Mouse (Mus musculus) midbrain, embryonic 13.5 days (tissue): ENCODE results near the gene Tmem132d. TPM values are rescaled to one million over a fixed set of nuclear protein-coding genes. Genes with fewer than 3 reads are reported as not detected.

ENCODE experiments used
- ATAC-seq: fragments of 200-750 bp; cut with Nextera tagmentation; 2 replicates; pipeline ENCODE4 v1.8.0; 2017; ENCODE audit warnings: mild to moderate bottlenecking, moderate TSS enrichment, moderate library complexity
- H3K27ac ChIP-seq: fragments of 300-500 bp; sonication (generic); 2 replicates; pipeline ENCODE4 v1.5.1; 2015; ENCODE audit warnings: inconsistent platforms, mild to moderate bottlenecking, moderate library complexity
- H3K27me3 ChIP-seq: fragments of 300-500 bp; sonication (generic); 2 replicates; pipeline ENCODE4 v1.6.1; 2015; ENCODE audit warnings: mild to moderate bottlenecking, inconsistent platforms
- H3K36me3 ChIP-seq: fragments of 300-500 bp; sonication (generic); 2 replicates; pipeline ENCODE4 v1.6.1; 2015; ENCODE audit warnings: mild to moderate bottlenecking, inconsistent platforms
- H3K4me1 ChIP-seq: fragments of 300-500 bp; sonication (generic); replicated peaks from 2 replicates; pipeline ENCODE4 v1.6.1; 2015; ENCODE audit warnings: inconsistent platforms
- H3K4me2 ChIP-seq: fragments of 300-500 bp; sonication (generic); replicated peaks from 2 replicates; pipeline ENCODE4 v1.6.1; 2015; ENCODE audit warnings: moderate library complexity, mild to moderate bottlenecking, inconsistent platforms
- H3K4me3 ChIP-seq: fragments of 300-500 bp; sonication (generic); replicated peaks from 2 replicates; pipeline ENCODE4 v1.5.1; 2015; ENCODE audit warnings: mild to moderate bottlenecking, inconsistent platforms
- H3K9ac ChIP-seq: fragments of 300-500 bp; sonication (generic); replicated peaks from 2 replicates; pipeline ENCODE4 v1.6.1; 2015; ENCODE audit warnings: mild to moderate bottlenecking, inconsistent platforms
- H3K9me3 ChIP-seq: fragments of 300-500 bp; sonication (generic); 2 replicates; pipeline ENCODE4 v1.6.1; 2016; ENCODE audit warnings: mild to moderate bottlenecking, inconsistent platforms
- WGBS: fragments of 180-500 bp; shearing (Covaris S2); methylation state at CpG from one replicate; pipeline ENCODE4 v1.1.7; 2015; 5-methylcytosine and 5-hydroxymethylcytosine counted together
- polyA plus RNA-seq: library from polyadenylated mRNA; unstranded; fragments of >200 nt; fragmentation: Nextera tagmentation; extraction: Ambion mirVana; gene quantifications from 2 replicates; pipeline ENCODE4 v1.2.1, GENCODE M21; 2015

Gene Tmem132d
- polyA plus RNA-seq, 1 experiment from 2014 or later = 1.3 TPM

DNA sequence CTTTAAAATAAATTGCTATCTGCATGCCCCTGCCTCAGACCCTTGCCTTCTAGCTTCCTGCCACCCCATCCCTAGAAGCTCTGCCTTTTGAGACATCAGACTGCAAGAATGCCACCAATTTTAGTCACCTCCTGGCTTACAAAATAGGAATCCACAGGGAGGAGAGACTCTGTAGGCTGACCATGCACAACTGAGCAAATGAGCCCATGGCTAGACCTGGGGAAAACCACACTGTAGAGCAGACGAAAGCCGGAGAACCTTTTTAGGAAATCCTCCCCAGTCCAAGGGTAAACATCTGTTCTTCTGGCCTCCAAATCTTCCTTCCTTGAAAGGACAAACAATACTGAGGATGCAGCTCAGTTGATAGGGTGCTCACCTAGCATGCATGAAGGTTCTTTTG lies 130.5 kb downstream of the Tmem132d start:
- H3K27ac ChIP-seq = no peak overlapping the region
- no peaks in the 10 kb centered on the region for H3K4me1 ChIP-seq
- WGBS = 65% methylated on average over 2 of the region's 2 CpGs
- no peaks in the 10 kb centered on the region for H3K27me3 ChIP-seq
- H3K4me2 ChIP-seq = no peak overlapping the region
- no peaks in the 10 kb centered on the region for H3K9me3 ChIP-seq
- H3K4me3 ChIP-seq = no peak overlapping the region
- no peak for ATAC-seq
- no peaks in the 10 kb centered on the region for H3K36me3 ChIP-seq
- H3K9ac ChIP-seq = no peak overlapping the region

DNA sequence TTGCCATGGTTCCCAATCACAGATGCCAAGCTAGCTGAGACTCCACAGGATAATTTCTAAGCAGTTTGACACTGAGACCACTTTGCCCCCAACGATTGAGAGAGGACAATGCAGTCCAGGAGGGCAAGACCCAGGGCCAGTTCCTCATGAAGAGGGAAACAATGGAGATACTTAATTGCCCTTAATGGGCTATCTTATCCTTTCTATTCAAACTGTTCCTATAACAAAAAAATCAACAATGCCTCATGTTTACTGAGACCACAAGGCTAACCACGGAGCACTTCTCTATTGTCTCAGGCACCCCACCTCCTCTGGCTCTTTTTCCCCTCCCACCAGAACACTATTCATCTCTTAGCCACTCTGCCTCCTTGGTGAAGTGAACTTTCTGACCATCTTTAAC lies 141.7 kb downstream of the Tmem132d start:
- WGBS = 14% methylated on average over 2 of the region's 2 CpGs
- H3K4me2 ChIP-seq = no peak overlapping the region

DNA sequence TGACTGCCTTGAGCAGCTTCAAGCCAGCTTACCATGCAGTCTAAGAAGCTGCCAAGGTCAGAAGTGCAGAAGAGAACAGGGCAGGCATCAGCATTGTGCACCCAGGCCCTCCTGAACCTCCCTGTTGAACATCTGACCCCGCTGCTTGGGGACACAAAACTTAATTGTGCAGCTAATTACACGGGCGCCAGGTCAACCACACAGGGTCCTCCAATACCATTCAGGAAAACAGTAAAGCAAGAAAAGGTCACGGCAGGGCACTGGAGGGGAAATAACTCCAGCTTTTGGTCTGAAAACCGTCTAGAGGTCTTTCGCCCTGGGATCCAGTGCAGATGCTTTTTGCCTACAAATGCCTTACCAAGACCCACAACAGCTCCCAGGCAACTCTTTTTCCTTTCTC lies 159.6 kb downstream of the Tmem132d start:
- H3K9ac ChIP-seq = no peak overlapping the region

More for the DNA sequence above, 141.7 kb downstream of the Tmem132d start:
- Histone ChIP-seq H3K27ac (no peak overlapping the region), H3K36me3 (no peaks in the 10 kb centered on the region), H3K4me3 (no peak overlapping the region), H3K4me1 (no peaks in the 10 kb centered on the region), H3K27me3 (no peaks in the 10 kb centered on the region), H3K9me3 (no peaks in the 10 kb centered on the region), H3K9ac (no peak overlapping the region)
- no peak for ATAC-seq

DNA sequence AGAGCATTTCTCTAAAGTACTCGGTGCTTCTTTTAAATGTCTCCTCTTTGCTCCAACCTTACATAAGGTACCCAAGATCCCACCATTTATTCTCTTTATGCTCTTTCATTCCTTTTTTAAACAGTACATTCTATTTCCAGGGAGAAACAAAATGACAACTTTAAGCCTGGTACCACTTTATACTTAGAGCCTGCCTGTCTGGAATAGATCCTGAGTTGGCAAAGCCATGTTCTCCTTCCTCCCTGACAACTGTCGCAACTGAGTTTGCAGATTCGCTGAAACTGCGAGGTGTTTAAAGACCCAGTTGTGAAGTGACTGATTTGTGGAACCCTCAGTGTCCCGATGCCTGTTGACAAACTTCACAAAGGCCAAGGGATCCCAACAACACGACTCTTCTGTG lies 165.5 kb downstream of the Tmem132d start:
- H3K4me3 ChIP-seq = no peak overlapping the region

More for the DNA sequence above, 159.6 kb downstream of the Tmem132d start:
- Histone ChIP-seq H3K36me3 (no peaks in the 10 kb centered on the region), H3K27ac (no peak overlapping the region), H3K4me1 (no peaks in the 10 kb centered on the region), H3K27me3 (peaks cover 16% of the 10 kb centered on the region; the same call in 1 of the 2 replicates), H3K4me3 (no peak overlapping the region), H3K4me2 (no peak overlapping the region), H3K9me3 (peaks cover 6% of the 10 kb centered on the region; the same call in 1 of the 2 replicates)
- WGBS = 11% methylated on average over 6 of the region's 6 CpGs
- ATAC-seq = no peak

DNA sequence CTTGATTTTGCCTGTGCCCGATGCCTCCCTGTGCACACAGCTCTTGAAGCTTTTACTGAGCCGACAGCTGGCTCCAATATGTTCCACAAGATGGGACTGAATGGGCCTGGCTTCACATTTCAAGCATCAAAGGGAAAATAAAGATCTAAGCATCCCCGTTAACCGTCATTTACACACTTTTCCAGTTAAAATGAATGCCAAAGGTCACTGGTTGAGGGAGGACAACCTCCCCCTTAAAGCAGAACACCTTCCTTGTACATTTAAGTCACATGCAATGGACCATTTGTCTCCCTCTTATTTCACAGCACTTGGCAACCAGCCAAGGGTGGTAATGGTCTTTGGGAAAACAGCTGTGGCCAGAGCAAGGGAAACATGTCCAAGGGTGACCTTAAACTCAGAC lies 188.7 kb downstream of the Tmem132d start:
- no peak overlapping the region for H3K27ac ChIP-seq
- no peak overlapping the region for H3K9ac ChIP-seq
- 70% methylated on average over 4 of the region's 4 CpGs for WGBS
- no peak overlapping the region for H3K4me2 ChIP-seq
- no peak for ATAC-seq
- H3K4me1 ChIP-seq = no peaks in the 10 kb centered on the region
- no peaks in the 10 kb centered on the region for H3K27me3 ChIP-seq
- 0 out of 2 replicates have a peak, but pooled peaks cover 3% of the 10 kb centered on the region for H3K9me3 ChIP-seq
- no peaks in the 10 kb centered on the region for H3K36me3 ChIP-seq
- H3K4me3 ChIP-seq = no peak overlapping the region

More for the DNA sequence above, 165.5 kb downstream of the Tmem132d start:
- Histone ChIP-seq H3K27me3 (no peaks in the 10 kb centered on the region), H3K9ac (no peak overlapping the region), H3K36me3 (no peaks in the 10 kb centered on the region), H3K4me1 (no peaks in the 10 kb centered on the region), H3K9me3 (peaks cover 6% of the 10 kb centered on the region; the same call in 1 of the 2 replicates), H3K27ac (no peak overlapping the region), H3K4me2 (no peak overlapping the region)
- 96% methylated on average over 6 of the region's 6 CpGs for WGBS
- no peak for ATAC-seq

DNA sequence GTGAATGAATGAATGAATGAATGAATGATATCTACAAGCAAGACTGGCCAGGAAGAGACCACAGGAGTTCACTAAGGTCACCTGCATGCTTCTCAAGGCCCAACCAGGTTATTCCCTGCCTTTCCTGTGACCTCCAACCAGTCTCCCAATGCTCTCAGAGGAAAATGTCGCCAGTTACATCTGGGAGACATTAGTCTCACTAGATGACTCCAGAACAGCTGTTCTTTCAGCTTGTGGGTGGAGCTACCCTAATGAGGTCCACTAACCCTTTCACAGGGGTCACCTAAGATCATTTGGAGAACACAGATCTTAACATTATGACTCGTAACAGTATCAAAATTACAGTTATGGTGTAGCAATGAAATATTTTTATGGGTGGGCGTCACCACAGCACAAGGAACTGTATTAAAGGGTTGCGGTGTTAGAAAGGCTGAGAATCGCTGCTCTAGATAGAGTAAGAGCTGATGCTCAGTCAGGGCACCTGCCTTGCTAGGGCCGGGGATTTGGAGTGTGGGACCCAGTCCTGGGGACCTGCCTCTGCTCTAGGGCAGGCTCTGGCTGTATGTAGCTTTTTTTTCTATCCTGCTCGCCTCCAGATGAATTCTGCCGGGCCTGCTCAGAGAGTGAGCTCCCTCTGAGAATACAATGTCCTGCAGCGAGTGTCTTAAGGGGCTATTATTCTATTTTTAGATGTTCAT lies 196.1 kb downstream of the Tmem132d start:
- no peaks in the 10 kb centered on the region for H3K36me3 ChIP-seq
- 0 out of 2 replicates have a peak, but pooled peaks cover 3% of the 10 kb centered on the region for H3K9me3 ChIP-seq
- no peak overlapping the region for H3K4me3 ChIP-seq
- no peaks in the 10 kb centered on the region for H3K27me3 ChIP-seq
- no peak overlapping the region for H3K9ac ChIP-seq
- 58% methylated on average over 9 of the region's 9 CpGs for WGBS
- peaks cover 3% of the 10 kb centered on the region; the same call in 1 of the 2 replicates for H3K4me1 ChIP-seq
- no peak overlapping the region for H3K27ac ChIP-seq
- H3K4me2 ChIP-seq = no peak overlapping the region
- ATAC-seq = no peak

DNA sequence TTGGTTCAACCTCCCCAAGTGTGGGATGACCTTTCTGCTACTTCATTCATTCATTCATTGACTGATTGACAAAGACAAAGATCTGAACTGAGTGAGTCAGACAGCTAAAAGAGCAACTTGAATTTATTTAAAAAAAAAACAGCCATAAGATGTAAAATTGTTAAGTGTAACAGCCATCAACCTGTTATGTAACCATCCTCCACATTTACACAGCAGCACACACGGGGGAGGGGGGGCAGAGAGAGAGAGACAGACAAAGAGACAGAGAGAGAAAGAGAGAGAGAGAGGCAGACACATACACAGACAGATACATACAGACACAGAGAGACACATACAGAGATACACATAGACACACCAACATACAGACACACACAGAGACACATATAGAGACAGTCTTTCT lies 197.3 kb downstream of the Tmem132d start:
- no peak overlapping the region for H3K9ac ChIP-seq
- 0 out of 2 replicates have a peak, but pooled peaks cover 3% of the 10 kb centered on the region for H3K9me3 ChIP-seq
- peaks cover 3% of the 10 kb centered on the region; the same call in 1 of the 2 replicates for H3K4me1 ChIP-seq
- H3K27me3 ChIP-seq = no peaks in the 10 kb centered on the region
- no peak for ATAC-seq
- H3K4me2 ChIP-seq = no peak overlapping the region
- no peak overlapping the region for H3K27ac ChIP-seq
- 67% methylated on average over 1 of the region's 1 CpGs for WGBS
- H3K4me3 ChIP-seq = no peak overlapping the region
- no peaks in the 10 kb centered on the region for H3K36me3 ChIP-seq

DNA sequence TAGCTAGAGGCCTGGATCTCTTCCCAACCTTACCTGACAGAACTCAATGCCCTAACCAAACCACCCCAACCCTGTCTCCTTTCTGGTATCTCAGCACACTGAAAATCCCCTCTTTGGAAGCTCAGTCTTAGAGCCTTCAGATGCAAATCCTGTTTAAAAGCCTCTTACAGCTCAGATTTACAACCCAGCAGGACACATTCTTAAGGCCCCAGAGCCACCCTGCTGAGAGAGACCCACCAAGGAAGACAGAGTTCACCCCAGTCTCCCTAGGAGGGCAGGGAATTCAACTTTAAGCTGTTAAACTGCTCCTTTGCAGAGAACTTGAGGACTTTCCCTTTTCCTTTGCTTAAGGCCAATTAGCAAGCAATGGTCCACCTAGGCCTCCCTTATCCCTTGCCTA lies 199.8 kb downstream of the Tmem132d start:
- Histone ChIP-seq H3K9me3 (no peaks in the 10 kb centered on the region), H3K9ac (no peak overlapping the region), H3K4me1 (peaks cover 3% of the 10 kb centered on the region; the same call in 1 of the 2 replicates), H3K27ac (no peak overlapping the region), H3K36me3 (no peaks in the 10 kb centered on the region), H3K4me3 (no peak overlapping the region), H3K4me2 (no peak overlapping the region), H3K27me3 (no peaks in the 10 kb centered on the region)
- ATAC-seq = no peak

DNA sequence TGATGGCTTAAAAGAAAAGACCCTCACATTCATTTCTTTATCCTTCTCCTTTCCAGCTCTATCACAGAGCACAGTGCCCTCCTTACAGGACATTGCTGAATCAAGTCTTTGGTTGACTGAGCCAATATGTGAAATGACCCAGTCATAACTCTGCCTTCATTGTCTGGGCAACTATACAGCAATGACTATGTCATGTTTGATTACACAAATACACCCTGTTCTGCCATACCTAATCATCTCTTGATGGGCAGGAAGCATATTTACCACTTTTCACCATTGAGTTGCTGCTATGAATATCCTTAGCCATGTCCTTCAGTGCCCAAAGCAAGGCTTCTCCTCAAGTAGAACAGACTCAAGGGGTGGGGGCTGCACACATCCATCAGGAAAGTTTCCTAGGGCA lies 214.6 kb downstream of the Tmem132d start:
- Histone ChIP-seq H3K9me3 (no peaks in the 10 kb centered on the region), H3K4me3 (no peak overlapping the region), H3K9ac (no peak overlapping the region), H3K27me3 (no peaks in the 10 kb centered on the region), H3K4me1 (no peaks in the 10 kb centered on the region), H3K4me2 (no peak overlapping the region), H3K27ac (no peak overlapping the region), H3K36me3 (no peaks in the 10 kb centered on the region)
- ATAC-seq = no peak

DNA sequence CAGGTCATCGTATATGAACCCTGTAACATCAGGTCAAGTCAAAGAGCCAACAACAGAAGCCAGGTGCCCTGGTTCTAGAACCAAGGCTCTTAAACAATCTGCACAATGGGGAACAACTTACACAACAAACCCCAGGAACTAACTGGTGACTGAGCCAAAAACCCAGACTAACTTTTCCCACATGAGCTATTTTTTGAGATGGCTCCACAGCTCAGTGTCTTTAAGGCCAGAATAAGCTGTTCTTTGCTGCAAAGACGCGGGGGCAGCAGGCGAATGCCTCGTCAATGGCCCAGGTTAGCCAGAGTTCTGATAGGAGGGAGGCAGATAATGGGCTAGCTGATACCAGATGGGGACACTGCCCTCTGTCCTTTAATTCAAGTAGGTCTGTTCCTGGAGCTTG lies 221.8 kb downstream of the Tmem132d start:
- Histone ChIP-seq H3K9ac (no peak overlapping the region), H3K4me3 (no peak overlapping the region), H3K36me3 (no peaks in the 10 kb centered on the region), H3K4me1 (no peaks in the 10 kb centered on the region), H3K27ac (no peak overlapping the region), H3K9me3 (no peaks in the 10 kb centered on the region), H3K4me2 (no peak overlapping the region), H3K27me3 (no peaks in the 10 kb centered on the region)
- no peak for ATAC-seq
- WGBS = 85% methylated on average over 5 of the region's 5 CpGs

DNA sequence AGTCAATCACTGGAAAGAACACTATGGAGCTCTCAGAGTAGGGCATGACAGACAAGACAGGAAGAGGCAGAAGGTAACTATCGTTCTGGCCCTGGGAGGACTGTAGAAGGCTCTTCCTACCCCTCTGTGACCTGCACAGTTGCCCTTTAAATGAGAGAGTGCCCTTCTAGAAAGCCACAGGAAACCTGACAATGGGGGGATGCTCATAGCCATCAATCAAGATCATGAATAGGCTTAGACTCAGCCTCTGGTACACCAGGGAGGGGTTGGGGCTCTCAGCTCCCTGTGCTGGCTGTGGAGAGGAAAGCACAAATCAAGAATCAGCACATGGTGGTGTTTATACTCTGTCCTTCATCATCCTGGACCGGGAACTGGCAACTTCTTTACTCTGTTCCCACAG lies 227.2 kb downstream of the Tmem132d start:
- no peak overlapping the region for H3K4me3 ChIP-seq
- no peak for ATAC-seq
- no peak overlapping the region for H3K4me2 ChIP-seq
- H3K9me3 ChIP-seq = no peaks in the 10 kb centered on the region
- H3K27me3 ChIP-seq = no peaks in the 10 kb centered on the region
- H3K36me3 ChIP-seq = no peaks in the 10 kb centered on the region
- H3K9ac ChIP-seq = no peak overlapping the region
- 32% methylated on average over 2 of the region's 2 CpGs for WGBS
- H3K27ac ChIP-seq = no peak overlapping the region
- peaks cover 24% of the 10 kb centered on the region for H3K4me1 ChIP-seq

DNA sequence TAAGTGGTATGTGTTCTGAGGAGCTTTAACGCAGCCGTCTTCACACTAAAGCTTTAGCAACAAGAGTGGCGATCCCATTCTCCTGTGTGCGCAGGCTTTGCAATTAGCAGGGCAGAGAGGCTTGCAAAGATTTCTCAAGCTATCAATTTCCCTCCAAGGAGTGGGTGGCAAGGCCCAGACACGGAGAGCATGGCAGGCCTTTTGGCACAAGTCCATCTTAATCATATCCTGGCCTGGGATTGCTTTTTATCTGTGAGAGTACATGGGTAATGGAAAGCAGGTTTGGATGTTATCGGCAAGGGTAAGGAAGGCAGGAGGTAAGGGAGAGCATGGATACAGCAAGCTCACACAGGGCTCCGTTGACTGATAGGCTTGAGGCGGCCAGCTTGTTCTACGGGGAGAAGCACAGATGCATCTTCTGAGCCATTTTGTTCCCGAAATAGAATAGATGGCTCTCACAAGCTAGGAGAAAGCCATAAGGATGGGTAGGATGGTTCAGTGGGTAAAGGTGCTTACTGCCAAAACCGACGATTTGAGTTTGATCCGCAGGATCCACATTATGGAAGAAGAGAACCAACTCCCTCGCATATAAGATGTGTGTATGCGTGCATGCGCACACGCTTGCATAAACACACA lies 228.1 kb downstream of the Tmem132d start:
- no peaks in the 10 kb centered on the region for H3K9me3 ChIP-seq
- ATAC-seq = no peak
- H3K27ac ChIP-seq = peak overlapping the region; percentile 59
- H3K36me3 ChIP-seq = no peaks in the 10 kb centered on the region
- 71% methylated on average over 17 of the region's 17 CpGs for WGBS
- no peak overlapping the region for H3K4me3 ChIP-seq
- H3K27me3 ChIP-seq = no peaks in the 10 kb centered on the region
- H3K4me1 ChIP-seq = peaks cover 24% of the 10 kb centered on the region
- no peak overlapping the region for H3K4me2 ChIP-seq
- H3K9ac ChIP-seq = no peak overlapping the region
